Mouse (Mus musculus): Measurements from ENCODE around the gene Krt42. TPM values are rescaled to one million over a fixed set of nuclear protein-coding genes. Genes with fewer than 3 reads are reported as not detected.
"Not testable (repeated sequence)": the region's sequence is repeated elsewhere in the genome, so short reads cannot be mapped to it uniquely, and the experiment has no call there.

Krt42 gene
- not detected for total RNA-seq (2021)
- long read RNA-seq, experiment 1, result 0 reads
- long read RNA-seq, experiment 2, result 0 reads

DNA sequence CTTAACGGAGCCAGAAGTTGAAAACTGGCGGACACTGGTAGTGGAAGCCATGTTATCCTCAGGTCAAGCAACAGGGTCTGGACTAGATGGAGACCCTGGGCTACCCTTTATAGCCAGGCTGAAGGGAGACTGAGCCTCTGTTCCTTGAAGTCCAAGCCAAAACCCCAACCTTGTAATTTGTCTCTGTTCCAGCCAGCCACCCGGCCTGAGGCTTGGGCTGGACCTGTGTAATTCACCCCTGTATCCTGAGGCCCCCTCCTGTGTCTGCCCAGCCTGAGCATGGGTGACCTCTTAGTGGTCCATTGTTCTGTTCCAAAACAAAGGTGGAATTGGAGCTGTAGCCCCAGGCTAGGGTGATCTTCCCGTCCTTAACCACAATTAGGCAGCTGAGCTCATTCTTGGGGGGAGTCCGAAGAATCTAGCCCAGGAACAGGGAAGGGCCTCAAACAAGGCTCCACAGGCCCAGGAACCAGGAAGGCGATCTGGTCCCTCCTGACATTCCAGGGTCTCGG, at the start of gene Krt42:
Gene Krt42, minus strand, starts transcription at position 51 of the 512 bp plus-strand sequence.
- DNase-seq (ENCODE audit: low spot score), result no peak

DNA sequence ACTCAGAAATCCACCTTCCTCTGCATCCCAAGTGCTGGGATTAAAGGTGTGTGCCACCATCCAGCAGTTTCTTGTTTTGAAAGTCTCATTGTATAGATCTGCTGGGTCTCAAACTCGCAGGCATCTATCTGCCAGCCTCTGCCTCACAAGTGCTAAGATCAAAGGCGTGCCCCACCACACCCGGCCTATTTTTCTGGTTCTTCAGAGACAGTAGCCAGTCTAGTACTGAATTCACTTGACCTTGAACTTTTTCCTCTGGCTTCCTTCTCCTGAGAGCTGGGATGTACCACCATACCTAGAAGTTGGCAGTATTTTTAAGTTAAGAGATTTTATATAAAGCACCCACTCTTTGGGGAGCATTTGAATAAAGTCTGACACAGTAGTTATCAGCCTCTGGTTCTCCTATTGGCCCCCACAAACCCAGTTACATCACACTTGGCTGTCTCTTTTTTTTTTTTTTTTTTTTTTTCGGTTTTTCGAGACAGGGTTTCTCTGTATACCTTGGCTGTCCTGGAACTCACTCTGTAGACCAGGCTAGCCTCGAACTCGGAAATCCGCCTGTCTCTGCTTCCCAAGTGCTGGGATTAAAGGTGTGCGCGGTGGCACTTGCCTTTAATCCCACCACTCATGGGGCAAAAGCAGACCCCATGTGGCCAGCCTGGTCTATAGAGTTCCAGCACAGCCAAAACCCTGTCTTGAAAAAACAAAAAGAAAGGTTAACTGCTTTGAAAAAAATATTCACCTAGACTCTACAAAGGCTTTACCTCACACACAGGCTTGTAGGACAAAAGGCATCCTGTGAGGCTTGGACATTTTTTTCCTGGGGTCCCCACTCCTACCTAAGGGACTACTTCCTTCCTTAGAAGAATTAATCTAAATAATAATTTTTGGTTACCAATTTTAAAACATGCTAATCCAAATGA, 49.1 kb upstream of the Krt42 start:
- DNase-seq (ENCODE audit: low spot score), result no peak

DNA sequence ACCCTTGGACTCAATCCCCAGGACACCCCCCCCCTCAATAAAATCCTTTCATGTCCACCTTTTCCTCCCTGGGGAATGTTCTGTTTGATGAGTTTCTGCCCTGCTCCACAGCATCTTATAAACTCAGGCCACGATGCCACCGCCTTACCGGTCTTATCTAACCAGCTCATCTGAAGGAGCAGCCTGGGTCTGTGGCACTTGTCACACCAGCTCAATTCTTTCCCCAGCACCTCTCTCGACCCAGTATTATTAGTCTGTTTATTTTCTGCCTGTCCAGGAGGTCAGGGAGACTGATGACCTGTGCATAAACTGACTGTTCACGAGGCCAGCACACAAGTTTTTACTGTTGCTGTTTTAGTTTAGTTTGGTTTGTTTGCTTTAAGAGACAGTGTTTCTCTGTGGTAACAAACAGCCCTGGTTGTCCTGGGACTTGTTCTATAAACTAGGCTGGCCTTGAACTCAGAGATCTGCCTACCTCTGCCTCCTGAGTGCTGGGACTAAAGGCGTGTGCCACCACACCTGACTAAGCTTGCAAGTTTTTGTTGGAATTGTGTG, 48.2 kb upstream of the Krt42 start:
- no peak for DNase-seq (ENCODE audit: low spot score)

DNA sequence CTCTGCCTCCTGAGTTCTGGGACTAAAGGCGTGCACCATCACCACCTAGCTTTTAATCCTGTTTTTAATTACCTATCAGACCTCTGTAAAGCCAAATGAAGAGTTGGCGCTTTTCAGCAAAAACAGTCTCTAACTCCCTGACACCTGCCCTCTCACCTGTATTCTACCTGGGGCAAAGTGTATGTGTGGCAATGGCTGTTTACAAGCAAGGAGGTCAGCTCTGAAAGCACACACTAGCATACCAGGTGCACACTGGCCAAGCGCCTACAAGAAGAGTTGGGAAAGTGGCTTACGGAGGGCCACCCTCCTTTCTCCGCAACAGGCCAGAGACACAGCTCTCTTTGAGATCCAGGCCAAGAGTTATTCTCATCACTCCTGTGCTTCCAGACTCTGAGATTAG, 45.8 kb upstream of the Krt42 start:
- DNase-seq (ENCODE audit: low spot score), result no peak

DNA sequence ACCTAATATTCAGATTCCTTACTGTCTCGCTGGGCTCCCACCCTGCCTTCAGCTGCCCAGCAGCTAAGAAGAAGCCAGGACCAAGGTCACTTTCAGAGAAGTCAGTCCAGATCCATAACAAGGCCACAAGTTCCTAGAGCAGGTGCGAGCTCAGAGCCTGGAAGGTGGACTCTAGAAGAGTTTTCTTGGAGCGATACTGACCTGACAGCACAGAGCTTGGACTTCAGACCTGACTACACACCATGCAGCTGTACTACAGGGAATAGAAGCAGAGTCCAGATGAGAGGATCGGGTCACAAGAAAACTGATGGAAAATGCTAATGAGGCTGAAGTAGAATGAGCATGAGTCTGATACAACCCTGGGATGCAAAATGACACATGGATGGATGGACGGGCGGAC, 43.8 kb upstream of the Krt42 start:
- no peak for DNase-seq (ENCODE audit: low spot score)

DNA sequence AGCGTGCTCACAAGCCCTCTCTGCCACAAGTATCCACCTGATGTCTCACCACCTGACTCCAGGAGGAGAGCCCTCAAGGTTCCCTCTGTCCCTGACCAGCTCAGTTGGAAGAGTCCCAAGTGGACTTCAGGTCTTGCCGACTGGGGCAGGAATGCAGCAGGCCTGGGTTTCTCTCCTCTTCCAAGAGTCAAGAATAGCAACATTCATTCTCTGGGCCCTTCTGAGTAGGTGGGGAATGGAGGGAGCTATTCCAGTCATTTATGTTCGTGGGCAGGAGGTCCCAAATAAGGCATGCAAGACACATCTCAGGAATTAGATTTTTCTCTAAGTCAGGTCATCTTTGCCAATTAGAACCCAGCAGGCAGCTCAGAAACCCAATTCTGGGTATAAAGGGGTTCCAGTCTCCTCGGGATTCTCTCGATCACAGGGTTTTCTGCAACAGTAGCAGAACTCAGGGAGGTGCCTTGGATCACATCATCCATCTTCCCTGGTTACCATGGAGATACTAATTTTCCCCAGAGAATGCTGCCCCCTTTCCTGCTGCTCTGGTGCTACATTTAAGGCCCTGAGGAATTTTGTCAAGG, 42.5 kb upstream of the Krt42 start:
- peak; percentile 66 for DNase-seq (ENCODE audit: low spot score)

DNA sequence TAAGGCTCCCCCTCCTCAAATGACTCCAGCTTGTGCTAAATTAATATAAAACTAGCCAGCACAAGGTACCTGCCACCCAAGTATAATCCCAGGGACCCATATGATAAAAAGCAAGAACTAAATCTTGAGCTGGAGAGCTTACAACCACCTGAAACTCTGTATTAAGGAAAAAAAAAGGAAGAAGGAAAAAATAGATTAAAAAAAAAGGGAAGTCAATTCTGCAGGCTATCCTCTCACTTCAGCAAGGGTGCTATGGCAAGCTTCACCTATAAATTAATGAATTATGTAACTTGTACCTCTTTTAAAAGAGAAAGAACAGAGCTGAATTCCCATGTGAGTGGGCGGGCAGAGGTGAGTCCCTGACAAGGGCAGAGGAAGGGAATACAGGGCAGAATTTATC, 42.0 kb upstream of the Krt42 start:
- DNase-seq (ENCODE audit: low spot score), result no peak

DNA sequence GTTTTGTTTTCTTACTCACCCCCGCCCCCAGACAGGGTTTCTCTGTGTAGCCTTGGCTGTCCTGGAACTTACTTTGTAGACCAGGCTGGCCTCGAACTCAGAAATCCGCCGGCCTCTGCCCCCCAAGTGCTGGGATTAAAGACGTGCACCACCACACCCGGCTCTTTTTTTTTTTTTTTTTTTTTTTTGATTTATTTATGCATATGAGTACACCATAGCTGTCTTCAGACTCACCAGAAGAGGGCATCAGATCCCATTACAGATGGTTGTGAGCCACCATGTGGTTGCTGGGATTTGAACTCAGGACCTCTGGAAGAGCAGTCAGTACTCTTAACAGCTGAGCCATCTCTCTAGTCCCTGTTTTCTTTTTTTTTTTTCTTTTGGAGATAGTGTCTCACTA, 39.0 kb upstream of the Krt42 start:
- DNase-seq (ENCODE audit: low spot score), result not testable (repeated sequence)

DNA sequence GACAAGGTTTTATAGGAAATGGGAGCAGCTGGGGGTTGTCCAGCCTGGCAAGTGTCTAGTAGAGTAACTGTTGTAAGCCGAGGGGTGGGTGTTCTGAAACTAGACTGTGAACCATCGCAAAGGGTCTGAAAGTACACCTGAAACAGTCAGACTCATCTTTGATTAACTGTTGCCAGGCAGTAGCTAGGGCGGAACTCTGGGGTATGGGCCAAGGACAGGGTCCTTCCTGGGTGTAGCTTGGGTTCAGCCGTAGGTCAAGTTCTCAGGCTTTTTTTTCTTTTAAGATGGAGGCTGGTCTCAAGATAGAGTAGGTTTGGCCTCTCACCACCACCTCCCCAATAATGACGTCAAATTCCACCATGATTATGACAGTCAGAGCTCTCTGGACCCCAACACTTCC, 38.2 kb upstream of the Krt42 start:
- DNase-seq (ENCODE audit: low spot score), result no peak

DNA sequence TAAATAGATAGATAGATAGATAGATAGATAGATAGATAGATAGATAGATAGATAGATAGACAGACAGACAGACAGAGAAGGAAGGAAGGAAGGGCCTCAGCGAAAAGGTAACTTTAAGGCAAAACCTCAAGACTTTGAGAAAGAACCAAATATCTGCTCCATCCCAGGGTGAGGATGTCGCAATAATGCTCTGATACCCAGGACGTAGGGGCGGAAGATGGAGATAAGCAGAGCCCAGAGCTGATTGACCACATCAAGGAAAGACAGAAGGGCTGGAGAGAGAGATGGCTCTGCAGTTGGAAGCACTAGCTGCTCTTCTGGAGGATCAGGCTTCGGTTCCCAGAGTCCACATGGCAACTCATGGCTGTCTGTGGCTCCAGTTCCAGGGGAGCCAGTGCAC, 31.6 kb upstream of the Krt42 start:
- DNase-seq (ENCODE audit: low spot score), result no peak

DNA sequence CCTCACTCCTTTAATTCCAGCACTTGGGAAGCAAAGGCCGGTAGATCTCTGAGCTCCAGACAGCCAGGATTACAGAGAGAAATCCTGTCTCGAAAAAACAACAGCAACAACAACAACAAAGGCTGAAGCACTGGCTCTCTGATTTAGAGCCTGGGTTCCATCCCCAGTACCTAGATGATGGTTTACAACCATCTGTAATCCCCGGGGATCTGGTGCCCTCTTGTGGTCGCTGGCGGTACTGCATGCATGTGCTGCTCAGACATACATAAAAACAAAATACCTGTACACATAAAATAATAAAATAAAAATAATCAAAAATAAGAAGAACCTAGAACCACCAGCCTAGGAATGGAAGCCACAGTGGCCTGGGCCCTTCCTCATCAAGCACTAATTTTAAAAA, 30.6 kb upstream of the Krt42 start:
- DNase-seq (ENCODE audit: low spot score), result peak; percentile 44

DNA sequence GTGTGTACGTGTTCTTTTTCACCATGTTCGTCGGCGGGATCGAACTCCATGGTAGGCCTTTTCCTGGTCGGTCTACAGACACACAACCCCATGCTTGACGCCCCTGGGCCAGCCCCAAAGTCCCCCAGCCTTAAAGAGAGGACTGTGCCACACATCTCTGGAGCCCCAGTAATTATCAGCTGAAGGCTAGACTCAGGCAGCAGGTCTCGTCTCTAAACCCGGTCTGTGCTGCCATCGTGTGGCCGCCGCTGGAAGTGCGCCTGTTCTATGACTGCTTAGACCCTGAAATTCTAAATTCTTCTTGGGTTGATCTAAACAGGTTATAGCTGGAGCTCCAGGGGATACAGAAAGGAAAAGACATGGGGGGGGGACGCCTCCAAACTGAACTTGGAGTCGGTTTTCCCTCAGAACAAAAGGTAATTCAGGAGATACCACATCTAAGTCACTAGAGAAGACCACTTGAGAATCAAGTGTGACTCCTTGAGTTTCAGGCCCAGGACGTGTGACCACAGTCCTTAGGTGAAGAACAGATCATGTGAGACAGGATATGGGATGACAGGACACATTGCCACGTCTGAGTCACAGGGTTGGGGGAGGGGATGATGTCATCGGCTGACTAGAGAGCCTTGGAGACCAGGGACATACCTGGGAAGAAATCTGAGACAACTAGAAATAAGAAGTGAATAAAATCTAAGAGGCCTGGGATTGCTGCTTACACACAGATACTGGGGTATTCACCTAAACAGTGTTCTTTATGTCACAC, 28.8 kb upstream of the Krt42 start:
- DNase-seq (ENCODE audit: low spot score), result peak; percentile 79

DNA sequence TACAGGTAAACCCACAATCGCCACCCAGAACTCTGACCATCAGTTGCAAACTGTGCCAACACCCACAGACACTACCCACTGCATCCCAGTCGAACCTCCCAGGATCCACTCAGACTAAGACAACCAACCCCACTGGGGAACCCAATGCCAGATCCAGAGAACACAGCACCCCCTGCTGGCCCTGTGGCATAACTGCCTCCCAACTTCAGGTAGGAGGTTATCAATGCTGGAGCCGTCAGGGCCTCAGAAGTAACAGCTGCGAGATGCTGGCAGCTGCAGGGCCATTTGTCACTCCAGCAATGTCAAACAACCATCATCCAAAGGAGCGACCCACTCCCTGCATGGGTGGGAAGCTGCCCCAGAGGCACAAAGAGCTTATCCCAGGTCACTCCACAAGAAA, 28.1 kb upstream of the Krt42 start:
- DNase-seq (ENCODE audit: low spot score), result no peak

DNA sequence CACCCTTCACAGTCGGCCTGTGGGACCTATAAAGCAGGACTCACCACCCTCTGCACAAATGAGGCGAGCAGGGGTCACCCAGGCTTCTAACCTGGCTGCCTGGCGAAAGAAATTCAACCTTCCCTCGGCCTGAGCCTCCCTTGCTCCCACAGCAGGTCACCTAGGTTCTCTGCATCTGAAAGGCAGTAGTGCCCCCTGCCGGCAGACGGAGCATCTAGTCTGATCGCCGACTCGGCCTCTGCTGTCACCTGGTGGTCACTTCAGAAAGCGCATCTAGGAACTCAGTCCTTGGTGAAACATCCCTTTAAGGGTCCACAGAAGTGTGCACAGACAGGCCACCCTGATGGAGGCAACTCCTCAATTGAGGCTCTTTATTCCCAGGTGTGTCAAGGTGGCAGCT, 25.6 kb upstream of the Krt42 start:
- peak; percentile 76 for DNase-seq (ENCODE audit: low spot score)

DNA sequence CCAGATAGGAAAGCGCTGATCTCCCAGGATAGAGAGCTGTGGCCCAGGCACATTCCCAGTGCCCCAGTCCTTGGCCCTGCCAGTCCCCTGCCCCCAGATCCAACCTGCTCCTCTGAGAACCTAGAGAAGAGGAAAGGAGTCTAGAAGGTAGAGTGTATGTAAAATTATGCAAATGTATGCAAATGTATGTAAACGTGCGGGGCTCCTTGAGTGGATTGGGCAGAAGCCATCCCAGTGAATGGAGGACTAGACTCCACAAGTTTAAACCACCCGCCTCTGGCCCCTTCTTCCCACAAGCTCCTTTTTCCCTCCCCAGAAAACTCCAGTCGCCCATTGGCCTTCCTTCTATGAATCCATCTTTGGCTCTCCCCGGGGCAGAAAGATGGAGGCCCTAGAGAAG, 23.2 kb upstream of the Krt42 start:
- DNase-seq (ENCODE audit: low spot score), result no peak

DNA sequence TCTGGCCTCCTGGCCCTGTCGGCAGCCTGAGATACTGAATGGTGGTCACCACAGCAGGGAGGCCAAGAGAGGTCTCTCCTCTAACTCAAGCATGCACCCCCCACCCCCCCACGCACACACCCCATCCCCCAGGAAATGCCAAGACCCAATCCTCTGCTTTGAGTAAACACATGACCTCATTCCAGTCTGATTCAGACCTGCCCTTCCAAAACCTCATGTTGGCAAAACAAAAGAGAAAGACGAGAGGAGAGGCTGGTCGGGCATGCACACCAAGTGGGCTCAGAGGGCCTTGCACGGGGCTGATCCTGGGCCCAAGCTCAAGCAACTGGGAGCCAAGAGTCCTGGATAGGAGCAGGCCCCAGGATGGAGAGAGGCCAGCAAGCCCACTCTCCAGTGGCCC, 20.6 kb upstream of the Krt42 start:
- DNase-seq (ENCODE audit: low spot score), result no peak

DNA sequence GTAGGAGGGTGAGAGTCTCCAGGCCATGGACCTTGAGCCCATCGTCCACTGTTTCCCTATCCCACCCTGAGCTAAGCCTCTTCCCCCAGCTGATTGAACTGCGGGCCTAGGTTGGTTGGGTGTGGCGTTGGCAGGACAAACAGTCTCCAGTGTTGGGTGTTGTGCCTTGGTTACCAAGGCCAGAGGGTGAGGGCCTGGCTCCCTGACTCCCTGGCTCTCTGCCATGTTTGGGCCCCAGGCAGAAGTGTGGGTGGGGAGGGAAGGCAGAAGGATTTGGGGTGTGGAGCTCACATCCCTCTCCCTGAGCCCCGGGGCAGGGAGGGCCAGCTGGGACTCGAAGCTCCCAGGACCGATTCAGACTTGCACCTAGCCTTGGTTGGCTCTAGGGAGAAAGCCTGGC, 19.3 kb upstream of the Krt42 start:
- peak; percentile 30 for DNase-seq (ENCODE audit: low spot score)

DNA sequence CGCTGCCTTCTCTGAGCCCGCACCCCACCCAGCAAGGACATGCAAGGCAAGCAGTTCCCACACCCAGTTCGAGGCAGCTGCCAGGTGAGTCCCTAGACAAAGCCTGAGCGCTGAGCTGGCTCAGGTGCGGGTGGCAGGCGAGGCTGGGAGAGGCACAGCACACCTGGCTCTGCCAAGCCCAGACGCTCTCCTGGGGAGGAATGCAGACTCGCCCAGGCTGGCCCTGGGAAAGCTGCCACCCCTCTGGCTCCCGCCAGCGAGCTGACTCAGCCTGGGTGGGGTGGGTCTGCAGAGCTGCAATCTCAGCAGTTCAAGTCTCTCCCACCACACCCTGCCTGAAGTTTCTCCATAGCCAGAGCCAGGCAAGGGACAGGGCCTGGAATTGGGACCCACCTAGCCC, 17.4 kb upstream of the Krt42 start:
- DNase-seq (ENCODE audit: low spot score), result peak; percentile 72

DNA sequence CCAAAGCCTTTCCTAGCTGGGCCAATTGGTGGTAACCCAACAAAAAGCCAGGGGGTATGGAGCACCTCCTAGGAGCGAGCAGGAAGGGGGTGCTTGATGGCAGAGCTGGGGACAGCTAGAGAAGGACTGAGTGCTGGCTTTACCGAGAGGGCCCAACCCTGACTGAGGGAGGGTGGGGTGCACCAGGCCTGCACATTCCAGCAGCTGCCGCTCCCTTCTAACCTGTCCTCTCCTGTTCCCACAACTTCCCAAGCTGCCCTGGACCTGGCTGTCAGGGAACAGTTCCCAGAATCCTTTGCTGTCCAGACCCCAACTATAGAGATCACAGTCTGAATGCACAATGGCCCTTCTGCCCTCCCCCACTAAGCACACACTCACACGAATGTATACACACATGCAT, 15.3 kb upstream of the Krt42 start:
- DNase-seq (ENCODE audit: low spot score), result no peak

DNA sequence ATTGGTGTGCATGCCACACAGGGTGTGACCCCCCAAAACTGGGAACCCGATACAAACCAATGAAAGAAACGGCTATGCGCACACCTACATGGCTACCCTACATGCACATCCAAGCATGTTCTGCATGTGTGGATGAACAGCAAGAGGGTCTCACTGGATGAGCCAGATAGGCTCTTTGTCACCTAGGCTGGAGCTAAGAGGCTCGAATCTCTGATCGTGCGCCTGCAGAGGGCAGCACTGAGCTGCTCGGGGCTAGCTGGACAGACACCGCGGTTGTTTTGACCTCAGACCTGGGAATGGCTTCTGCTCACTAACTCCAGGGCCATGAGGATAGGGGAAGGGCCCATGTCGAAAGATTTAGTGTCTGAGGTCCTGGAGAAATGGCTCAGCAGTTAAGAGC, 12.9 kb upstream of the Krt42 start:
- peak; percentile 70 for DNase-seq (ENCODE audit: low spot score)

DNA sequence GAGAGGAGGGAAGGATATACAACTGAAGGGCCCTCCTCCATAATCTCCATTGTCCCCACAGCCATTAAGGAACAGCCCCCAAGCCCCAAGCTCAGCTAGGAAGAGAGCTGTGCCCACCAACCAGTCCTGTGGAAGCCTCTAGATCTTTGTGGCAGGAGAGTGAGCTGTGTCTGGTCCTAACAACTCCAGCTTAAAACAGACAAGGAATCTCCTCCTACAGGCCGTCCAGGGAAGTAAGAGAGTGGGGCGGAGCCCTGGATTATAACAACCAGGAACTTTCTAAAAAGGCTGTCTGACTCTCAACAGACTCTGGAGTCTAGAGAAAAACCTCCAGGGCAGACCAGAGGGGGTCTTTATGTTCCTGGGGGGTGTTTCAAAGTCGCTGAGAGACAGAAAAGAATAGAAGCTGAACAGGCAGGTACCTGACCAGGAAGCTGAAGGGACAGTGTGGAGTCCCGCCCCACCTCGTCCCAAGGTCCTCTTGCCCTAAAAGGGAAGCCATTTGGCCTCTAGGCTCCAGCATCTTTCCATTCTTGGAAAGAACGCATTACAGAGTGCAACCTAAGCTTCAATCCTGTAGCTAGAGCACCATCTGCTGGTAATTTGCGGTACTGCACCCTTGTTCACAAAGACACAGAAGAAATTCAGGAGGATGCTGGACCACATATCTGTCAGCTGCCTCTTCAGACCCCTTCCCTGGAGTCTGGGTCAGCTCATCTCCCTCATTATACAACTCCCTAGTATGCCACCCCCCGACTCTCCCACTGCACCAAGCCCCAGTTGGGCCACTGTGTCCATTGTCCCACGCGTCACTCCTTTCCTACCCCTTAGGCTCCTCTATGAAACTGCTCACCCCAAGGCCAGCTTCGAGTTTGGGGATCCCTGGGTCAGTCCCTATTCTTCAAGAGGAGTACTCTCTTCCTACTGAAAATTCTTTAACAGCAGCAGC, 12.2 kb upstream of the Krt42 start:
- DNase-seq (ENCODE audit: low spot score), result peak; percentile 85
